33 mouse cellular contexts compared by ENCODE assay signal in genomic region chr16:39273490-39273889, GRCm38 (mm10).
"Had no signal": no experiment of that assay in that cellular context is flagged by ENCODE, and none has a peak within 500 bp of the region (broad histone marks: within the 10 kb centered on the region; RNA-seq: fewer than 3 reads in every experiment).

No protein-coding gene starts in this region.

- ATAC-seq: hindbrain, embryonic 16.5 days; hindbrain, postnatal 0 days; inflammation-experienced regulatory T-cells, adult 6 months; intestine, embryonic 15.5 days; intestine, embryonic 16.5 days; intestine, postnatal 0 days had no signal

- DNase-seq: heart, postnatal 10 days; heart, postnatal 14 days; heart, postnatal 36 days; heart, postnatal 4 days; kidney, adult 11 months; kidney, adult 18-20 months; kidney, adult 2 months; kidney, adult 8-10 months; kidney, adult 9 months; kidney, postnatal 10 days; kidney, postnatal 14 days; kidney, postnatal 25 days; kidney, postnatal 36 days; kidney, postnatal 4 days; layer of hippocampus, adult 9-11 months; layer of hippocampus, postnatal 36 days had no signal

- H3K4me3 ChIP-seq: heart, embryonic 10.5 days; heart, embryonic 12.5 days; heart, embryonic 13.5 days; heart, embryonic 15.5 days; hindbrain, embryonic 10.5 days; hindbrain, embryonic 12.5 days; hindbrain, embryonic 13.5 days; hindbrain, embryonic 15.5 days; intestine, embryonic 15.5 days; kidney, embryonic 15.5 days had no signal

- H3K27ac ChIP-seq: heart, embryonic 10.5 days; heart, embryonic 13.5 days; heart, embryonic 15.5 days; hindbrain, embryonic 10.5 days; hindbrain, embryonic 12.5 days; hindbrain, embryonic 13.5 days; hindbrain, embryonic 14.5 days; hindbrain, embryonic 15.5 days; hindbrain, postnatal 0 days; intestine, embryonic 15.5 days; kidney, embryonic 15.5 days; kidney, postnatal 0 days had no signal
